Mouse (Mus musculus) bone marrow, adult 2 months (tissue): ENCODE results near the gene Rhbdd2.

Source experiments
- CTCF ChIP-seq: fragments of 200-500 bp; IDR thresholded peaks from 2 replicates; pipeline ENCODE4 v1.5.1; 2011; ENCODE audit warnings: low read length, control low read depth; ENCODE audit not compliant: control insufficient read depth, insufficient read depth
- POLR2A ChIP-seq: fragments of 200-500 bp; IDR thresholded peaks from 2 replicates; pipeline ENCODE4 v1.6.1; 2011; ENCODE audit warnings: low read depth, mild to moderate bottlenecking, control low read depth, low read length, borderline replicate concordance; ENCODE audit not compliant: control insufficient read depth

DNA sequence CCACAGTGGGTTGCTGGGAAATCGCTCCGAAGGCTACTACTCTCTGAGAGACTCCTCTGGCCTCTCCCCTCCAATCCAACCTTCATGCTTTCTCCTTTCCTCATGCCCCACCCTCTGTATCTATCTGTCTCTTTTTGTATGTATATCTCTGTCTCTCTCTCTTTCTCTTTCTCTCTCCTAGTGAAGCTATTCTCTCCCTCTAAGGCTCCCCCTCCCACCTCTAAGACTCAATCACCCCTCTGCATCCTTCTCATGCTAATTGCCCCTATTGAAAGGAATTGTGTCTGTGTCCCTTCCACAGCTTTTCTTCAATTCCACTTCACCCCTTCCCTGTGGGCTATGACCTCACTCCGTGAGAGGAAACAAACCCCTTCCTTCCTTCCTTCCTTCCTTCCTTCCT is 3.0 kb upstream of the Rhbdd2 start:
- no peak for TF ChIP-seq POLR2A
- TF ChIP-seq CTCF = no peak
